Mouse (Mus musculus) forebrain, postnatal 0 days (tissue): ENCODE results near the gene Dab2ip. TPM values are rescaled to one million over a fixed set of nuclear protein-coding genes. Genes with fewer than 3 reads are reported as not detected.
A peak's percentile ranks its signal among the peaks of the same experiment; 100 is the strongest.

ENCODE experiments used
- ATAC-seq: fragments of 200-750 bp; cut with Nextera tagmentation; 2 replicates; pipeline ENCODE4 v1.8.0; 2017; ENCODE audit warnings: mild to moderate bottlenecking, moderate library complexity
- DNase-seq: peaks from one replicate; pipeline ENCODE4 v3.0.0-alpha.2; 2015
- H3K27ac ChIP-seq: fragments of 300-500 bp; sonication (generic); 2 replicates; pipeline ENCODE4 v1.5.1; 2014; ENCODE audit warnings: low read depth, mild to moderate bottlenecking, antibody characterized with exemption, low read length, moderate library complexity, mixed read lengths
- H3K27me3 ChIP-seq: fragments of 300-500 bp; sonication (generic); 2 replicates; pipeline ENCODE4 v1.6.1; 2014; ENCODE audit warnings: mild to moderate bottlenecking, low read length, mixed read lengths; ENCODE audit not compliant: insufficient read depth
- H3K36me3 ChIP-seq: fragments of 300-500 bp; sonication (generic); 2 replicates; pipeline ENCODE4 v1.6.1; 2014; ENCODE audit warnings: mild to moderate bottlenecking, moderate library complexity; ENCODE audit not compliant: insufficient read depth
- H3K4me1 ChIP-seq: fragments of 300-500 bp; sonication (generic); 2 replicates; pipeline ENCODE4 v1.6.1; 2014; ENCODE audit warnings: antibody characterized with exemption; ENCODE audit not compliant: insufficient read depth
- H3K4me2 ChIP-seq: fragments of 300-500 bp; sonication (generic); 2 replicates; pipeline ENCODE4 v1.6.1; 2014; ENCODE audit warnings: low read depth, mild to moderate bottlenecking, moderate library complexity
- H3K4me3 ChIP-seq: fragments of 300-500 bp; sonication (generic); 2 replicates; pipeline ENCODE4 v1.5.1; 2014; ENCODE audit warnings: low read depth, low read length, mixed read lengths
- H3K9ac ChIP-seq: fragments of 300-500 bp; sonication (generic); 2 replicates; pipeline ENCODE4 v1.6.1; 2014; ENCODE audit warnings: mild to moderate bottlenecking
- H3K9me3 ChIP-seq: fragments of 300-500 bp; sonication (generic); 2 replicates; pipeline ENCODE4 v1.6.1; 2016; ENCODE audit warnings: low read length
- CTCF ChIP-seq: sonication (generic); IDR thresholded peaks from 2 replicates; pipeline ENCODE4 v1.5.1; 2016; ENCODE audit warnings: antibody characterized with exemption, control low read depth, low read depth
- WGBS: fragments of 180-500 bp; shearing (Covaris S2); extraction: QIAGEN DNeasy Blood & Tissue Kit; methylation state at CpG from one replicate; pipeline ENCODE4 v1.1.7; 2014; 5-methylcytosine and 5-hydroxymethylcytosine counted together
- polyA plus RNA-seq: library from polyadenylated mRNA; unstranded; fragments of >200 nt; fragmentation: Nextera tagmentation; extraction: Ambion mirVana; gene quantifications from 2 replicates; pipeline ENCODE4 v1.2.1, GENCODE M21; 2015
- total RNA-seq: library from RNA; depleted of rRNA; stranded (reverse); fragments of >200 nt; gene quantifications from 2 replicates; pipeline ENCODE4 v1.2.3, GENCODE M21; 2014

The Dab2ip gene
- total and polyA plus RNA-seq, 2 experiments from 2014 or later: 65.4 to 119 TPM

- 13% methylated on average over 11 of the region's 11 CpGs for WGBS
- Histone ChIP-seq H3K27me3 (no peaks in the 10 kb centered on the region), H3K4me2 (0 out of 2 replicates have a peak overlapping the region, but pooled peaks have one; percentile 21), H3K9me3 (no peaks in the 10 kb centered on the region), H3K4me1 (peaks cover 13% of the 10 kb centered on the region), H3K36me3 (no peaks in the 10 kb centered on the region), H3K9ac (no peak overlapping the region), H3K4me3 (no peak overlapping the region), H3K27ac (no peak overlapping the region)
- TF ChIP-seq CTCF: no peak
- DNase-seq (peak; percentile 41), ATAC-seq (peak; percentile 72)
Measured at GRCm38 (mm10) chr2:35610168-35610951, 52.3 kb downstream of the Dab2ip start.

GRCm38 (mm10) chr2:35610976-35611375 lies 52.9 kb downstream of the Dab2ip start:
- TF ChIP-seq CTCF: no peak
- Histone ChIP-seq H3K4me2 (no peak overlapping the region), H3K27ac (no peak overlapping the region), H3K36me3 (no peaks in the 10 kb centered on the region), H3K4me1 (peaks cover 13% of the 10 kb centered on the region), H3K4me3 (no peak overlapping the region), H3K27me3 (no peaks in the 10 kb centered on the region), H3K9me3 (no peaks in the 10 kb centered on the region), H3K9ac (no peak overlapping the region)
- DNase-seq (no peak), ATAC-seq (no peak)
- 59% methylated on average over 7 of the region's 7 CpGs for WGBS

GRCm38 (mm10) chr2:35611645-35612044 lies 53.6 kb downstream of the Dab2ip start:
- Histone ChIP-seq H3K27ac (no peak overlapping the region), H3K4me2 (no peak overlapping the region), H3K9me3 (no peaks in the 10 kb centered on the region), H3K4me3 (no peak overlapping the region), H3K36me3 (no peaks in the 10 kb centered on the region), H3K9ac (no peak overlapping the region), H3K27me3 (no peaks in the 10 kb centered on the region), H3K4me1 (peaks cover 13% of the 10 kb centered on the region)
- no peak for TF ChIP-seq CTCF
- no peak for DNase-seq
- ATAC-seq: no peak
- WGBS: 72% methylated on average over 4 of the region's 4 CpGs

- 87% methylated on average over 7 of the region's 7 CpGs for WGBS
- no peak overlapping the region for H3K27ac ChIP-seq
- no peak overlapping the region for H3K4me3 ChIP-seq
- H3K4me1 ChIP-seq: peaks cover 13% of the 10 kb centered on the region
- H3K9ac ChIP-seq: no peak overlapping the region
- H3K27me3 ChIP-seq: no peaks in the 10 kb centered on the region
- TF ChIP-seq CTCF: no peak
- ATAC-seq (no peak; the same call in 1 of the 2 replicates), DNase-seq (no peak)
- no peak overlapping the region for H3K4me2 ChIP-seq
- no peaks in the 10 kb centered on the region for H3K9me3 ChIP-seq
- no peaks in the 10 kb centered on the region for H3K36me3 ChIP-seq
Measured at GRCm38 (mm10) chr2:35612297-35612696, 54.2 kb downstream of the Dab2ip start.

GRCm38 (mm10) chr2:35613946-35614353 lies 55.9 kb downstream of the Dab2ip start:
- WGBS: 58% methylated on average over 3 of the region's 3 CpGs
- ATAC-seq: no peak

GRCm38 (mm10) chr2:35614411-35614810 lies 56.3 kb downstream of the Dab2ip start:
- H3K4me1 ChIP-seq: peaks cover 13% of the 10 kb centered on the region
- no peaks in the 10 kb centered on the region for H3K36me3 ChIP-seq
- no peak for TF ChIP-seq CTCF
- no peak for DNase-seq
- WGBS: 48% methylated on average over 3 of the region's 3 CpGs
- ATAC-seq: no peak
- no peak overlapping the region for H3K9ac ChIP-seq
- H3K9me3 ChIP-seq: no peaks in the 10 kb centered on the region
- H3K4me2 ChIP-seq: no peak overlapping the region
- H3K27ac ChIP-seq: no peak overlapping the region
- no peaks in the 10 kb centered on the region for H3K27me3 ChIP-seq
- no peak overlapping the region for H3K4me3 ChIP-seq

More at GRCm38 (mm10) chr2:35613946-35614353, 55.9 kb downstream of the Dab2ip start:
- Histone ChIP-seq H3K4me3 (no peak overlapping the region), H3K9me3 (no peaks in the 10 kb centered on the region), H3K9ac (no peak overlapping the region), H3K27me3 (no peaks in the 10 kb centered on the region), H3K36me3 (no peaks in the 10 kb centered on the region), H3K4me2 (no peak overlapping the region), H3K27ac (no peak overlapping the region), H3K4me1 (peaks cover 13% of the 10 kb centered on the region)
- no peak for DNase-seq
- no peak for TF ChIP-seq CTCF

- WGBS: 60% methylated on average over 4 of the region's 4 CpGs
Measured at GRCm38 (mm10) chr2:35615366-35615765, 57.3 kb downstream of the Dab2ip start.

More at GRCm38 (mm10) chr2:35615366-35615765, 57.3 kb downstream of the Dab2ip start:
- no peak overlapping the region for H3K4me2 ChIP-seq
- H3K9ac ChIP-seq: no peak overlapping the region
- H3K36me3 ChIP-seq: no peaks in the 10 kb centered on the region
- no peak overlapping the region for H3K4me3 ChIP-seq
- H3K4me1 ChIP-seq: peaks cover 9% of the 10 kb centered on the region
- H3K27ac ChIP-seq: no peak overlapping the region
- H3K27me3 ChIP-seq: no peaks in the 10 kb centered on the region
- no peaks in the 10 kb centered on the region for H3K9me3 ChIP-seq
- DNase-seq (no peak), ATAC-seq (no peak)
- TF ChIP-seq CTCF: no peak
